Mouse (Mus musculus): ENCODE results near the gene Itga9. TPM values are rescaled to one million over a fixed set of nuclear protein-coding genes. Genes with fewer than 3 reads are reported as not detected.

Gene Itga9
- total RNA-seq, 1 experiment from 2014 or later = 81.0 TPM

- peak; percentile 9 for DNase-seq
These were observed 45.4 kb downstream of the Itga9 start for GRCm38 (mm10) chr9:118651939-118652338.

- DNase-seq = no peak
These were observed 46.9 kb downstream of the Itga9 start for GRCm38 (mm10) chr9:118653436-118653835.

- no peak for DNase-seq
These were observed 48.5 kb downstream of the Itga9 start for GRCm38 (mm10) chr9:118654969-118655368.

- DNase-seq = no peak
These were observed 49.2 kb downstream of the Itga9 start for GRCm38 (mm10) chr9:118655726-118656125.

GRCm38 (mm10) chr9:118658159-118658558 is 51.7 kb downstream of the Itga9 start:
- DNase-seq = no peak

GRCm38 (mm10) chr9:118659809-118660208 is 53.3 kb downstream of the Itga9 start:
- no peak for DNase-seq

- no peak for DNase-seq
These were observed 53.8 kb downstream of the Itga9 start for GRCm38 (mm10) chr9:118660259-118660658.

- DNase-seq = no peak
These were observed 55.5 kb downstream of the Itga9 start for GRCm38 (mm10) chr9:118662026-118662425.

GRCm38 (mm10) chr9:118662476-118662875 is 56.0 kb downstream of the Itga9 start:
- peak; percentile 19 for DNase-seq

GRCm38 (mm10) chr9:118663938-118664337 is 57.4 kb downstream of the Itga9 start:
- no peak for DNase-seq

GRCm38 (mm10) chr9:118666069-118666468 is 59.6 kb downstream of the Itga9 start:
- DNase-seq = no peak

- no peak for DNase-seq
These were observed 63.2 kb downstream of the Itga9 start for GRCm38 (mm10) chr9:118669696-118670095.

GRCm38 (mm10) chr9:118674277-118674676 is 67.8 kb downstream of the Itga9 start:
- no peak for DNase-seq

GRCm38 (mm10) chr9:118674761-118675160 is 68.3 kb downstream of the Itga9 start:
- no peak for DNase-seq

GRCm38 (mm10) chr9:118675573-118676170 is 69.2 kb downstream of the Itga9 start:
- no peak for DNase-seq

GRCm38 (mm10) chr9:118676692-118677091 is 70.2 kb downstream of the Itga9 start:
- no peak for DNase-seq

- no peak for DNase-seq
These were observed 70.9 kb downstream of the Itga9 start for GRCm38 (mm10) chr9:118677349-118677748.

- DNase-seq = no peak
These were observed 71.7 kb downstream of the Itga9 start for GRCm38 (mm10) chr9:118678020-118678750.

- DNase-seq = no peak
These were observed 72.3 kb downstream of the Itga9 start for GRCm38 (mm10) chr9:118678759-118679158.

GRCm38 (mm10) chr9:118681506-118681905 is 75.0 kb downstream of the Itga9 start:
- DNase-seq = peak; percentile 39

GRCm38 (mm10) chr9:118682154-118682553 is 75.7 kb downstream of the Itga9 start:
- no peak for DNase-seq

GRCm38 (mm10) chr9:118683507-118683906 is 77.0 kb downstream of the Itga9 start:
- DNase-seq = no peak

GRCm38 (mm10) chr9:118684343-118684742 is 77.9 kb downstream of the Itga9 start:
- no peak for DNase-seq

Measured in adrenal gland, postnatal 25 days (tissue).